Comparison of ENCODE assay signal across 8 mouse cellular contexts in genomic region chr16:33379944-33380881, GRCm38 (mm10). TPM values are rescaled to one million over a fixed set of nuclear protein-coding genes. Genes with fewer than 3 reads are reported as not detected.
DNase-seq lines count a peak whose midpoint lies in the region; ATAC-seq and TF ChIP-seq lines count a peak whose summit lies in the region.
"Not testable (repeated sequence)": the region's sequence is repeated elsewhere in the genome, so short reads cannot be mapped to it uniquely, and the experiment has no call there.

TSS of gene Zfp148 (plus strand) at chr16:33380836.

- peak within 1 kb of the TSS; percentile 96 for H3K27ac ChIP-seq in embryonic facial prominence, embryonic 13.5 days
- peak within 1 kb of the TSS; percentile 90 for H3K27ac ChIP-seq in kidney, adult 2 months (ENCODE audit: insufficient read depth, low read depth, low read length)
- H3K27ac ChIP-seq in limb, embryonic 13.5 days, result peak within 1 kb of the TSS; percentile 95
- H3K27ac ChIP-seq in midbrain, embryonic 16.5 days (ENCODE audit: low read length), result peak within 1 kb of the TSS; percentile 97

- not testable (repeated sequence) for H3K27me3 ChIP-seq in embryonic facial prominence, embryonic 13.5 days; kidney, adult 2 months (replicated peaks; ENCODE audit: control insufficient read depth, insufficient read depth, low read length); limb, embryonic 13.5 days; midbrain, embryonic 16.5 days (ENCODE audit: control insufficient read depth, insufficient read depth, low read depth, low read length)

- peak within 1 kb of the TSS; percentile 93 for H3K4me2 ChIP-seq in embryonic facial prominence, embryonic 13.5 days
- peak within 1 kb of the TSS; percentile 91 for H3K4me2 ChIP-seq in limb, embryonic 13.5 days (replicated peaks)
- peak within 1 kb of the TSS; percentile 69 for H3K4me2 ChIP-seq in midbrain, embryonic 16.5 days (ENCODE audit: low read length)

- H3K4me1 ChIP-seq in embryonic facial prominence, embryonic 13.5 days, result peaks cover 16% of the 10 kb centered on the region
- H3K4me1 ChIP-seq in kidney, adult 2 months (ENCODE audit: control insufficient read depth, insufficient read depth, low read length), result not testable (repeated sequence)
- peaks cover 19% of the 10 kb centered on the region for H3K4me1 ChIP-seq in limb, embryonic 13.5 days
- peaks cover 24% of the 10 kb centered on the region for H3K4me1 ChIP-seq in midbrain, embryonic 16.5 days (ENCODE audit: control insufficient read depth, insufficient read depth, low read length)

- DNase-seq in 3134 (ENCODE audit: extremely low read depth, insufficient read length, low spot score), result peak; percentile 97
- DNase-seq in adrenal gland, postnatal 36 days, result peak; percentile 92 to 94
- peak; percentile 93 to 94 for DNase-seq in heart, adult 18-20 months
- peak; percentile 94 for DNase-seq in kidney, adult 2 months
- DNase-seq in spleen, postnatal 10 days (ENCODE audit: low spot score in 2 of 2), result peak; percentile 89 to 95

- H3K4me3 ChIP-seq in embryonic facial prominence, embryonic 13.5 days, result peak within 1 kb of the TSS; percentile 89
- peak within 1 kb of the TSS; percentile 96 for H3K4me3 ChIP-seq in kidney, adult 2 months (ENCODE audit: insufficient read depth, low read depth, low read length)
- H3K4me3 ChIP-seq in limb, embryonic 13.5 days, result peak within 1 kb of the TSS; percentile 88
- peak within 1 kb of the TSS; percentile 93 for H3K4me3 ChIP-seq in midbrain, embryonic 16.5 days (ENCODE audit: low read depth, low read length)

- H3K9me3 ChIP-seq in embryonic facial prominence, embryonic 13.5 days; limb, embryonic 13.5 days; midbrain, embryonic 16.5 days (replicated peaks; ENCODE audit: control insufficient read depth, low read length, poor library complexity, severe bottlenecking): not testable (repeated sequence)

- H3K9ac ChIP-seq in embryonic facial prominence, embryonic 13.5 days, result peak within 1 kb of the TSS; percentile 97
- peak within 1 kb of the TSS; percentile 96 for H3K9ac ChIP-seq in limb, embryonic 13.5 days
- H3K9ac ChIP-seq in midbrain, embryonic 16.5 days (ENCODE audit: low read depth, low read length), result peak within 1 kb of the TSS; percentile 97

- 3% methylated on average over 50 of the region's 50 CpGs for WGBS in embryonic facial prominence, embryonic 13.5 days
- 2% methylated on average over 50 of the region's 50 CpGs for WGBS in kidney, adult 2 months
- WGBS in limb, embryonic 13.5 days, result 2% methylated on average over 50 of the region's 50 CpGs
- 3% methylated on average over 49 of the region's 50 CpGs for WGBS in midbrain, embryonic 16.5 days

- peak; percentile 34 for TF ChIP-seq POLR2A in kidney, adult 2 months (IDR thresholded peaks at IDR 0.05; ENCODE audit: low read depth, low read length)

- not testable (repeated sequence) for H3K36me3 ChIP-seq in embryonic facial prominence, embryonic 13.5 days; kidney, adult 2 months (ENCODE audit: control insufficient read depth, insufficient read depth, low read length); limb, embryonic 13.5 days; midbrain, embryonic 16.5 days (ENCODE audit: control insufficient read depth, insufficient read depth, low read length)

- TF ChIP-seq CTCF in kidney, adult 2 months (conservative IDR thresholded peaks at IDR 0.05; ENCODE audit: insufficient read depth, insufficient read length, low read depth, low read length), result not testable (repeated sequence)

- peak; percentile 89 for ATAC-seq in embryonic facial prominence, embryonic 13.5 days (ENCODE audit: insufficient number of reproducible peaks, insufficient read depth, low FRiP score, low TSS enrichment, low read depth)
- peak; percentile 94 for ATAC-seq in limb, embryonic 13.5 days (ENCODE audit: low FRiP score, low read depth)
- peak; percentile 91 for ATAC-seq in midbrain, embryonic 16.5 days

RNA-seq across cellular contexts. Expression of gene Zfp148, which starts in this region (rescaled TPM):
- total RNA-seq in adrenal gland, postnatal 36 days (2021), result 10 to 100 TPM; 71.1 TPM
- 62.3 and 66.7 TPM in 2 replicates for polyA plus RNA-seq in embryonic facial prominence, embryonic 13.5 days (2015; fragmentation: Nextera tagmentation; extraction: Ambion mirVana)
- total RNA-seq in heart, adult 18-20 months (2021), result 10 to 100 TPM; 36.5 to 41.9 TPM
- polyA plus RNA-seq in kidney, adult 2 months (2012; rRNA removed), result 8.7 and 9.8 TPM in 2 replicates
- polyA plus RNA-seq in limb, embryonic 13.5 days (2015; fragmentation: Nextera tagmentation; extraction: Ambion mirVana), result 67.0 and 72.5 TPM in 2 replicates
- polyA plus RNA-seq in midbrain, embryonic 16.5 days (2015; fragmentation: Nextera tagmentation; extraction: Ambion mirVana), result 50.4 and 57.1 TPM in 2 replicates

Comparison
In these comparisons a context has a peak if more than half of its experiments do, and no peak if none do; other contexts are left out.
1. Peak in every context shown above with its lines: DNase-seq, ATAC-seq, H3K4me3 ChIP-seq and H3K27ac ChIP-seq.